Mouse (Mus musculus) spleen, adult 12 weeks (tissue): ENCODE measurements around the gene Hif1an.

Experiments
- DNase-seq: peaks from one replicate; pipeline ENCODE4 v3.0.0; 2022; ENCODE audit warnings: low spot score

Gene Hif1an

DNA sequence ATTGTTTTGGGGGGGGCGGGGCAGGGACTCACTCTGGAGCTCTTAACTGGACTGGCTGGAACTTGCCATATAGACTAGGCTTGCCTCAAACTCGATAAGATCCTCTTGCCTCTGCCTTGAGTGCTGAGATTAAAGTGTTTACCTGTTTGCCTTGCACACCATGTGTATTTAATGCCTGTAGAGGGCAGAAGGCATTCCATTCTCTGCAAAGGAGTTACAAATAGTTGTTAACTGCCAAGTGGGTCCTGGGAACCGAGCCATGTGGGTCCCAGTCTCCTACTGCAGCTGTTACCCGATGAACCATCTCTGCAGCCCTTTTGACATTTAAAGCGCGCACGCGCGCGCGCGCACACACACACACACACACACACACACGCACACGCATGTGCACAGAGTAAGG lies 1.4 kb downstream of the Hif1an start:
- DNase-seq, result no peak

DNA sequence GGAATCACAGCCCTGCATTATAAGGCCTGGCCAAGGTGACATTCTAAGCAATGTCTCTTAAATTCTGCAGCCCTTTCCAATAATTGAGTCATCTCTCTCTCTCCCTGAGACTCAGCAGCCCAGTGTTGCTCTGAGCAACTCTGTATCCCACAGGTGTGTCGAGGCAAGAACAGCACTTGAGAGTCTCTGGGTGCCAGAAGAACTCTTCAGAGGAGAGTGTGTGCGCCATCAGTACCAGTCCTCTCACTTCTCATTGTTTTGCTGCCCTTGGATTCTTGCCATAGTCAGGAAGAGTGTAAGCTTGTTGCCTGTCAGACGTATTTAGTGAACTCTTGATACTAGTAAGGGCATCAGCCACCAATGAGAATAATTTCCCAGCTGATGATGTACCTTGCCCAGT lies 5.1 kb downstream of the Hif1an start:
- DNase-seq, result no peak

DNA sequence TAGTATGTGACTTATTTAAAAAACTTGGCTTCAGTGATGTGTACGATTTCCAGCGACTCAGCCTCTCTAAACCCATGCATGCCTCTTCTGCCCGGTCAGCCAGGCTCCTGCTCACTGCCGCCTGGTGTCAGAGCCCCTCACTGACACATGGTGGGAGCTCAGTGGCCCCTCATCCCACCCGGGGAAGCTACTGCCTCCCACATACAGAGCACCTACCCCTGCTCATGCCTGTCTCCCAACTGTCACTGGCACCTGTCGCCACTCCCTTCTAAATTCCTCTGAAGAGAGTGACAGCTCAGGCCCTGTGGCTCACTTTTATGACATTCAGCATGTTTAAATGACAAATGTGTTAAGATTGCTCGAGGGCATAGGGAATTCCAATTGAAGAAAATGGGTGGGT lies 13.6 kb downstream of the Hif1an start:
- no peak for DNase-seq

DNA sequence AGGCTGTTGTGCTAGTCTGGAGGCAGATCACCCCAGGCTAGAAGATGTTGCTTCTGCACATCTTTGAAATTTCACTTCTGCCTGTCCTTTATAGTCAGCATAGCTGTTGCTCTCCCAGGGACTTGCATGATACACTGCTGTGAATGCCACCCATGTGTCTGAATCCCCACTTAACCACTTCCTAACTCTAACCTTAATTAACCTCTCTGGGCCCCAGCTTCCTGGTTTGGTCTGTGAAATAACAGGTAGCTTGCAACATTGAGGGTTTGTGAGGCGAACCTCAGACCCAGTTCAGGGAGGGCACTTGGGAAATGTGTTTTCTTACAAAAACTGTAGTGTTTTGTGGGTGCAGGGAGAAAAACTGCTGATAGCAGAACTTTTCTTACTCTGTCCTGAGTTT lies 15.4 kb downstream of the Hif1an start:
- no peak for DNase-seq

DNA sequence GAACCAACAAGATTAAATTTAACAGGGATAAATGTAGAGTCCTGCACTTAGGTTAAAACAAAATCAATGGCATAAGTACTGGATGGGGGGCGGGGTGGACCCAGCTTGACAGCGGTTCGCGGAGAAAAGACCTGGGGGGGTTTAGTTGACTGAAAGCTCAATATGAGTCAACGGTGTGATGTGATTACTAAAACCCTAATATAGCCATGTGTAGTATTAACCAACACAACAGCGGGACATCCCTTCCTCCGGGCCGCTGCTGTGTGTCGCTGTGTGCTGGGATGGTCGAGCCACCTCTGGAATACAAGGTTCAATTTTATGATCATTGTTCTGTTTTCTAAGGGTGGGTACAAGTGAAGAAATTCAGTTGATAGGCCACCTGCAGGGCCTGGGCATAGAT lies 19.5 kb downstream of the Hif1an start:
- DNase-seq, result no peak

DNA sequence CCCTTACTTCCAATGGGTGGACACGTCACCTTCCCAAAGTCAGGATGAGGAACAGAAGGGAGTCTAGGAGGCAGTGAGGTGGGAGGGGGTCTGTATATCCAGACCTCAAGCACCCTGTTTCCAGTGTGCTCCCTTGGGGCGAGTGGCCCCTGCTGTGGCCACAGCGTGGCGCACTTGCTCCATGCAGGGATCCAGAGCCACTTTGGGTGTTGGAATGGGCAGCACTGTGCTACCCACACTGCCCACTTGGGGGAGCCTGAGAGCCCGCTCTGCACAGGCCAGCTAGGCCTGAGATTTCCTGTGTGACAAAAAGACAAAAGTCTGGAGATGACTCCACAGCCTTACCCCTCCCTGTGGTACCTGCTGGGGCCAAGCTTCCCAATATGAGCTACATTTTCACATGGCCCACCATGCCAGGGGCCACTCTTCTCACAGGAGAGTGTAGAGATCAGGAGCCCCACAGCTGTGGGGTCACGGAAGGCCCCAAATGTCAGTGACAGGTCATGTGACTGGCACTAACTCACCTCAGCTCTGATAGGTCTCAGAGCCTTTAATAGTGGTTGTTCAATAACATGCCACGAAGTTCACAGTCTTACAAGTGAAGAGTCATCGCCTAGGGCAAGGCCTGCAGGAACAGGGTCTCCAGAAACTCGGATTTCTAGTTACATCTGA lies 20.1 kb downstream of the Hif1an start:
- DNase-seq, result peak; percentile 73

DNA sequence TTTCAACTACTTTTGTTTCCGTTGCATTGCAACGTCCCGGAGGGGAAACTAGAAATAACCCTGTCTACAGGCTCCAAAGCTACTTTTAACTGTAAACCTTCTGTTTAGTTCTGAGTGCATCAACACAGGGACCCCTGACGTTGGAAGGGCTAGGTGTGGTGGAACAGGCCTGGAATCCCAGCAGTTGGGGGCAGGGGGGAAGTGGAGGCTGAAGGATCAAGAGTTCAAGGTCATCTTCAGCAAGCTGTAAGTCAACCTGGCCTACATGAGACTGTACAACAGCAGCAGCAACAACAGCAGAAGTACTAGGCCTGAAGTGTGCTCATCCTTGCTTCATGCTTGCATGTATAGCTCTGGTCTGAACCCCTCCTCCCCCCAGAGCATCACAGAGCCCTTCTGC lies 25.4 kb downstream of the Hif1an start:
- no peak for DNase-seq

DNA sequence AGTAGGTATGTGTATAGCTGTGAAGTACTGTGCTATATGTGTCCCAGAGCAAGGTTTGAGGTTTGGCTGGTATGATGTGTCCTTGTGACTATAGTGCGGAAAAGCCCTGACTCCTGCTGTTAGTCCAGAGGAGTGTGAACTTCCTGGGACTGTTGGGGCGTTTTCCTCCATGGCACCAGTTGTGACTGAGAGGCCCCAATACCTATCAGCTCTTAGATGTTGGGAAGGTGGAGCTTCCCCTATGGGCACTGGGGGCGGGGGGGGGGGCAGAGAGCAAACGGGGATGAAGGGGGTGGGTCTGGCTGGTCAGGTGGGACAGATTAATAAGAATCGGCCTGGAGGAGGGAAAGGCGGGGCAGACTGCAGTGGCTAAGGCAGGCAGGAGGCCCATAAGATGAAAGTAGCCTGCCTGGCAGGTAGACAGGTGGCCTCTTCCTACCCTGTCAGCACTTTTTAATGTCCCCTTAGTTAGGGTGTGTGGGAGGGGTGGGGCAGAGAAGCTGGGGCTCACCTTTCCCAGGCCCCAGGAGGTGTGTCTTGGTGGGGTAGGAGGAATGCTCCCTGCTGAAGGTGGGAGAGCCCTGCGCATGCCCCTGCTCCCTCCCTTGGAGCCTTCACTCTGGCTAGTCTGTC lies 27.1 kb downstream of the Hif1an start:
- no peak for DNase-seq

DNA sequence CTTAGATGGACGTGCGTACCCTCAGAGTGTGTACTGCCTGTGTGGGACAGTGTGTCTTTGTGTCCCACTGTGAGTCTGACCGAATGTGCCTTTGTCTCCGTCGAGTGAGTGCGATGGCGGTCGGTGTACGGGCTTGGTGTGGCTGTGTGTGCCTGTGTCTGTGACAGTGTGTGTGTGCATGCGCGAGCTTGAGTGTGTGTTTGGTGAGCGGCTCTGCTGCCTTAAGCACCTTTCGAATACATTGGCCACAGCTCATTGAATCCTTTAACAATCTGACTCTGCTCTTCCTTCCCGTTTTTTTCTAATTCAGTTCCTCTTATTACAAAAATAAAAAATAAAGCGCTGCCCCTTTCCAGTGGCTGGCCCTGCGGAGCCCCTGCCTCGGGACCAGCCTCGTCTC lies 28.3 kb downstream of the Hif1an start:
- DNase-seq, result no peak

DNA sequence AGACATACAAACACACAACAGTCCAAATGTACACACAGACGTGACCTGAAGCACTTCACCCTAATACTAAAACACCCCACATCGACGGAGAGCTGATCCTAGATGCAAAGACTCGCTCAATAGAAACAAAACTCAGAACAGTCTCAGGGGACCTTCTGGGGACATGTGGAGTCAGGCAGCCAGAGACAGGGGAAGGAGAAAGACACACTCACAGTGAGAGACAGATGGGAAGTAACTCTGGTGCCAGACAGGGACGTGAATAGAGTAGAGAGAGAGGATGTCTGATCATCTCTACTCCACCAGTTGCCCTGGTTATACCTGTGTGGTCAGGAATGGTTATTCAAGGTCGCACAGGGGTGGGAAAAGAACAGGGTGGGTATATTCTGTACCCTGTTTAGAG lies 29.0 kb downstream of the Hif1an start:
- no peak for DNase-seq

DNA sequence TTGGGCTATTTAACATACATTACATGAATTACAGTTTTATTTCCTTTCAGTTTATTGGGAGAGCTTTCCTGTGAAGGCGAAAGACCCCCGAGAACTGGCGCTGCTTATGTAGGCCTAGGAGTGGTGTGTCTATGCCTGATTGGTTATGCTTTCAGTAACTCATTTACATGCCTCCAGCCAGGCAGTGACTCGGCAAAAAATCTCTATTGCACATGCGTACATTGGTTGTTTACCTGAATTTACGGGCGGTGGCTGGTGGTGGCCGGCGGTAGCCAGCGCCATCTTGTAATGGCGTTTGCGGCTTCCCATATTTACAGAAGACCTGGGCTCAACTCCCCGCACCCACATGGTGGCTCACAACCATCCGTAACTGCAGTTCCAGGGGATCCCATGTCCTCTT lies 31.5 kb downstream of the Hif1an start:
- no peak for DNase-seq

DNA sequence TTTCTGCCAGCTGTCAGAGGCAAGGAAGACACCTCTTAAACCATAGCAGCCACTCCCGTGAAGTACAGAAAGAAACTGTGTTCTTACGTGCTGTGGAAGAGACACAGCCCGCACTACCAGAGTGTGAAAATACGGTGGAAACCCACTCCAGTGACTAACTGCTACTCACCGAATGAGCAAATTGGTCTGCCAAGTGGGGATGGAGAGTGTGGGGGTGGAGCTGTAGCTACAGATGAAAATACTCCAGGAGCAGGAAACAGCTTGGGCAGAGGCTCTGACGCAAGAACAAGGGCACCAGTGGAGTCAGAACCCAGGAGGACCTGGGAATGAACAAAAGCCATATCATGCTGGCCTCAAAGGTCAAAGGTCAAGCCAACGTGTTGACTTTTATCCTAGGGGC lies 55.5 kb downstream of the Hif1an start:
- no peak for DNase-seq
